Mouse (Mus musculus): ENCODE data around the gene Gja10.

- TF ChIP-seq TCF12 (IDR thresholded peaks at IDR 0.05; ENCODE audit: insufficient read depth, poor library complexity, severe bottlenecking), result no peak
- TF ChIP-seq MAX (IDR thresholded peaks at IDR 0.05; ENCODE audit: low read depth), result no peak
- TF ChIP-seq CEBPB (IDR thresholded peaks at IDR 0.05; ENCODE audit: insufficient read depth, poor library complexity, severe bottlenecking), result no peak
- no peak for TF ChIP-seq POLR2A (IDR thresholded peaks at IDR 0.05; ENCODE audit: insufficient read length, low read depth)
- TF ChIP-seq POLR2AphosphoS2 (IDR thresholded peaks at IDR 0.05; ENCODE audit: insufficient read length, low read depth), result no peak
- TF ChIP-seq TCF3 (IDR thresholded peaks at IDR 0.05; ENCODE audit: insufficient read length, low read depth), result no peak
- no peak for TF ChIP-seq USF1 (IDR thresholded peaks at IDR 0.05; ENCODE audit: low read depth)
- no peak for TF ChIP-seq MYOG (IDR thresholded peaks at IDR 0.05; ENCODE audit: control insufficient read depth in 1 of 3, insufficient read depth in 1 of 3, insufficient read length in 2 of 3, low read depth in 2 of 3)
- TF ChIP-seq E2F4 (IDR thresholded peaks at IDR 0.05; ENCODE audit: insufficient read depth), result no peak
- TF ChIP-seq REST (IDR thresholded peaks at IDR 0.05; ENCODE audit: insufficient read depth, insufficient read length), result no peak
- no peak for TF ChIP-seq MYOD1 (IDR thresholded peaks at IDR 0.05; ENCODE audit: control insufficient read depth in 1 of 3, insufficient read length in 2 of 3, low read depth in 2 of 3)
Observed at GRCm38 (mm10) chr4:32621637-32622036, 19.1 kb upstream of the Gja10 start.
